Mouse (Mus musculus) forebrain, embryonic 12.5 days (tissue): Measurements from ENCODE around the gene Gm37240. TPM values are rescaled to one million over a fixed set of nuclear protein-coding genes. Genes with fewer than 3 reads are reported as not detected.

ENCODE experiments used
- ATAC-seq: fragments of 200-750 bp; cut with Nextera tagmentation; 2 replicates; pipeline ENCODE4 v1.8.0; 2017; ENCODE audit warnings: moderate TSS enrichment; ENCODE audit not compliant: low FRiP score
- H3K27ac ChIP-seq: fragments of 300-500 bp; sonication (generic); 2 replicates; pipeline ENCODE4 v1.5.1; 2016; ENCODE audit warnings: mild to moderate bottlenecking
- H3K27me3 ChIP-seq: fragments of 300-500 bp; sonication (generic); 2 replicates; pipeline ENCODE4 v1.6.1; 2016; ENCODE audit warnings: mild to moderate bottlenecking
- H3K36me3 ChIP-seq: fragments of 300-500 bp; sonication (generic); replicated peaks from 2 replicates; pipeline ENCODE4 v1.6.1; 2016; ENCODE audit warnings: mild to moderate bottlenecking
- H3K4me1 ChIP-seq: fragments of 300-500 bp; sonication (generic); 2 replicates; pipeline ENCODE4 v1.6.1; 2016
- H3K4me2 ChIP-seq: fragments of 300-500 bp; sonication (generic); 2 replicates; pipeline ENCODE4 v1.6.1; 2016; ENCODE audit warnings: mild to moderate bottlenecking, moderate library complexity
- H3K4me3 ChIP-seq: fragments of 300-500 bp; sonication (generic); replicated peaks from 2 replicates; pipeline ENCODE4 v1.5.1; 2016; ENCODE audit warnings: mild to moderate bottlenecking
- H3K9ac ChIP-seq: fragments of 300-500 bp; sonication (generic); 2 replicates; pipeline ENCODE4 v1.6.1; 2016; ENCODE audit warnings: mild to moderate bottlenecking
- H3K9me3 ChIP-seq: fragments of 300-500 bp; sonication (generic); 2 replicates; pipeline ENCODE4 v1.6.1; 2016
- WGBS: fragments of 180-500 bp; shearing (Covaris S2); methylation state at CpG from one replicate; pipeline ENCODE4 v1.1.7; 2016; 5-methylcytosine and 5-hydroxymethylcytosine counted together
- polyA plus RNA-seq: library from polyadenylated mRNA; unstranded; fragments of >200 nt; fragmentation: Nextera tagmentation; extraction: Ambion mirVana; gene quantifications from 2 replicates; pipeline ENCODE4 v1.2.1, GENCODE M21; 2016

Gm37240 gene
- polyA plus RNA-seq, 1 experiment from 2014 or later = 0.57 TPM

DNA sequence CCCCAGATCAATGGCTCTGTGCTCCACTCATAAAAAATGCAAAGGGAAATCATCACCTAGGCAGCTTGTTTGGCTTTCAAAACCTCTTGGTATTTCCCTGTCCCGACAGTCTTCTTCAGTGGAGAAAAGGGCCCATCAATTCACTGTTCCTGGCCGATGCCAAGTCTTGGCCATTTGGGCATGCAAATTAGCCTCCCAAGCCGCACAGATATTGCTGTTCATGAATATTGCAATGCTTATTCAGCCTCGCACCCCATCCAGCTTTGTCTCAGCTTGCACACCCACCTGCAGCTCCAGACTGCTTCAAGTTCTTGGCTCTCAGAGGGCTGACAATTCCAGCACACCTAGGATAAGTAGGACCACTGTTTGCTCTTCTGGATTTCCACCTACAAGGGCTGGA, 685.5 kb downstream of the Gm37240 start:
- H3K4me1 ChIP-seq = no peaks in the 10 kb centered on the region; the same call in 1 of the 2 replicates
- no peak for ATAC-seq
- no peak overlapping the region for H3K27ac ChIP-seq
- H3K9me3 ChIP-seq = no peaks in the 10 kb centered on the region
- H3K4me2 ChIP-seq = no peak overlapping the region
- H3K27me3 ChIP-seq = no peaks in the 10 kb centered on the region
- WGBS = 79% methylated on average over 4 of the region's 4 CpGs
- H3K36me3 ChIP-seq = no peaks in the 10 kb centered on the region
- no peak overlapping the region for H3K9ac ChIP-seq
- H3K4me3 ChIP-seq = no peak overlapping the region

GRCm38 (mm10) chr3:85198496-85198895, 688.8 kb downstream of the Gm37240 start:
- H3K4me3 ChIP-seq = no peak overlapping the region
- H3K9me3 ChIP-seq = no peaks in the 10 kb centered on the region
- no peak for ATAC-seq
- no peaks in the 10 kb centered on the region for H3K27me3 ChIP-seq
- no peaks in the 10 kb centered on the region; the same call in 1 of the 2 replicates for H3K4me1 ChIP-seq
- H3K27ac ChIP-seq = no peak overlapping the region
- no peak overlapping the region for H3K4me2 ChIP-seq
- no peaks in the 10 kb centered on the region for H3K36me3 ChIP-seq
- WGBS = 93% methylated on average over 3 of the region's 3 CpGs
- H3K9ac ChIP-seq = no peak overlapping the region

- Histone ChIP-seq H3K4me2 (no peak overlapping the region), H3K27me3 (no peaks in the 10 kb centered on the region), H3K4me1 (no peaks in the 10 kb centered on the region; the same call in 1 of the 2 replicates), H3K36me3 (no peaks in the 10 kb centered on the region), H3K4me3 (no peak overlapping the region), H3K27ac (no peak overlapping the region), H3K9ac (no peak overlapping the region), H3K9me3 (no peaks in the 10 kb centered on the region)
- 91% methylated on average over 6 of the region's 6 CpGs for WGBS
- ATAC-seq = no peak
Observed at GRCm38 (mm10) chr3:85197148-85197547, 690.2 kb downstream of the Gm37240 start.

DNA sequence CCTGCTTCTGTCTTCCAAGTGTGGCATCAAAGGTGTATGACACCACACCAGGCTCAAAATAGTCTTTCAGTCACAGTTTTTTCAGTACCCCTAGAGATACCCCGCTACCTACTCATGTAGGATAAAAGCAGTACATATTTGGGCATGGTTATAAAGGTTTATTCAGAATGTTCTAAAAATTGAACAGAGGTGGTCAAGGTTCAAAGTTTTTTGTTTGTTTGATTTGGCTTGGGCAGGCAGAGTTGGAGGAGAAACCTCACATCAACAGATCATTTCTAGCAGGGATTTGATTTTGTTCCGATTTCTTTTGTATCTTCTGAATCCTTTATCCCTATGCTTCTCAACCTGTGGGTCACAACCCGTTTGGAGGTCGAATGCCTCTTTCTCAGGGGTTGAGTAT, 690.7 kb downstream of the Gm37240 start:
- Histone ChIP-seq H3K36me3 (no peaks in the 10 kb centered on the region), H3K9me3 (no peaks in the 10 kb centered on the region), H3K4me2 (no peak overlapping the region), H3K27ac (no peak overlapping the region), H3K4me1 (no peaks in the 10 kb centered on the region; the same call in 1 of the 2 replicates), H3K27me3 (no peaks in the 10 kb centered on the region), H3K4me3 (no peak overlapping the region), H3K9ac (no peak overlapping the region)
- ATAC-seq = no peak
- 85% methylated on average over 4 of the region's 4 CpGs for WGBS

DNA sequence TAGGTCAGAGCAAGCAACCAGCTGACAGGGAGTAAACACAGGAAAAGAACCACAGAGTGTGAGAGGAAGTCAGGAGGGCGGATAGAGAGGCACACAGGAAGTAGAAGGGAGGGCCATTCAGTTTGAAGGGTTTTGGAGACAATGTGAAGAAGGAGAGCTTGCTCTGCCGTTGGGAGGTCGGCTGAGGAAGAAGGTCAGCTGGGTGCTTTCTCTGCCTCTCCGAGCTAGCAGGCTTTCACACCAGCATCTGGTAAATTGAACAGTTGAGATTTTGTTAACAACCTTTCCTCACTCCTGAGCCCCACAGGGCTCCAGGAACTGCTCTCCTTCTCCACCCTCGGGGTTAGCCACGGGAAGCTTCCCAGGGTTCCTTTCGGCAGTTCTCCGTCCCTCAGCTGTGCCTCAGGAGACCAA, 692.2 kb downstream of the Gm37240 start:
- no peak for ATAC-seq
- H3K9ac ChIP-seq = no peak overlapping the region
- no peak overlapping the region for H3K27ac ChIP-seq
- 78% methylated on average over 8 of the region's 8 CpGs for WGBS
- H3K36me3 ChIP-seq = no peaks in the 10 kb centered on the region
- H3K27me3 ChIP-seq = no peaks in the 10 kb centered on the region
- H3K4me1 ChIP-seq = no peaks in the 10 kb centered on the region; the same call in 1 of the 2 replicates
- no peak overlapping the region for H3K4me2 ChIP-seq
- no peak overlapping the region for H3K4me3 ChIP-seq
- no peaks in the 10 kb centered on the region for H3K9me3 ChIP-seq

GRCm38 (mm10) chr3:85189791-85190190, 697.5 kb downstream of the Gm37240 start:
- H3K27ac ChIP-seq = no peak overlapping the region
- no peak overlapping the region for H3K9ac ChIP-seq
- H3K4me3 ChIP-seq = no peak overlapping the region
- no peak overlapping the region for H3K4me2 ChIP-seq
- ATAC-seq = no peak
- peaks cover 22% of the 10 kb centered on the region for H3K4me1 ChIP-seq
- H3K27me3 ChIP-seq = no peaks in the 10 kb centered on the region
- 76% methylated on average over 8 of the region's 8 CpGs for WGBS
- no peaks in the 10 kb centered on the region for H3K9me3 ChIP-seq
- H3K36me3 ChIP-seq = no peaks in the 10 kb centered on the region

DNA sequence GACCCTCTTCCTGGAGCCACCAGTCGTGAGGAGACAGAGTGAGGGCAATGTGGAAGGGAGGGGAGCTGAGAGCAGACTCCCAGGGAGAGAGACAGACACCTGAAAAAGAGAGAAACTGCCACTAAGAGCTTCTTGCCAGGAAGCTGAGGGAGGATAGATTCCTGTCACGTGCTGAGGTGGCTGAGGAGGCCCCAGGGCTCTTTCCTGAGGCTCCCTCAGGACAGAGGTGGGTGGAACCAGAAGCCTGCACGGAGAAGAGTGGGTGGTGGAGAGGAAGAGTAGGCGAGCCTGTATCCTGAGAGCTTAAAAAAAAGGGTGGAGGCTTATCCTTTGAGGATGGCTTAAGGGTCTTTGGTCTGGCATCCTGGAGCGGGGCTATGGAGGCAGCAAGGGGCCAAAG, 699.0 kb downstream of the Gm37240 start:
- no peak overlapping the region for H3K4me2 ChIP-seq
- no peak overlapping the region for H3K27ac ChIP-seq
- no peak overlapping the region for H3K9ac ChIP-seq
- H3K36me3 ChIP-seq = no peaks in the 10 kb centered on the region
- H3K4me3 ChIP-seq = no peak overlapping the region
- H3K27me3 ChIP-seq = no peaks in the 10 kb centered on the region
- H3K9me3 ChIP-seq = no peaks in the 10 kb centered on the region
- 24% methylated on average over 5 of the region's 5 CpGs for WGBS
- ATAC-seq = no peak
- H3K4me1 ChIP-seq = peaks cover 22% of the 10 kb centered on the region

GRCm38 (mm10) chr3:85186661-85187076, 700.6 kb downstream of the Gm37240 start:
- ATAC-seq = peak; percentile 54; the same call in 1 of the 2 replicates
- 56% methylated on average over 19 of the region's 19 CpGs for WGBS
- Histone ChIP-seq H3K4me2 (peak overlapping the region; percentile 15), H3K4me1 (peaks cover 22% of the 10 kb centered on the region), H3K4me3 (no peak overlapping the region), H3K27me3 (no peaks in the 10 kb centered on the region), H3K36me3 (no peaks in the 10 kb centered on the region), H3K27ac (0 out of 2 replicates have a peak overlapping the region, but pooled peaks have one; percentile 31), H3K9ac (no peak overlapping the region), H3K9me3 (no peaks in the 10 kb centered on the region)

DNA sequence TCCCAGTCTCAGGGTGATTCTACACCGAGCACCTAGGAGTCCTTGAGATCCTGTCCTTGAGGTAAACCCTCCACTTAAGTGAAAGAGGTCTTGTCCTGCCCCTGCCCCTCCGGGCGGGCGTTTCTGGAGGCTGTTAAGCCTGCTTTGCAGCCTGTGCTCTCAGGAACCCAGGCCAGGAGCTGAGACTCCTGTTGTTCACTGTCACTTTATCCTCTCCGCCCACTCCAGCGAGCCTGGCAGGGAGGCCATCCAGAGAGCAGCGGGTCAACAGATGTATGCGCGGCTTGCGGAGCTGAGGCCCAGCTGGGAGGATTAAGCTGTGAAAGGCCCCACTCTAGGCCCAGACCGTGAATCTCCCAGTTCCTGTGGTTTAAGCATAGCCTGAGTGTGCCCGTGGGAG, 701.5 kb downstream of the Gm37240 start:
- no peak overlapping the region for H3K4me2 ChIP-seq
- H3K36me3 ChIP-seq = no peaks in the 10 kb centered on the region
- peak; percentile 49; the same call in 1 of the 2 replicates for ATAC-seq
- no peak overlapping the region for H3K9ac ChIP-seq
- H3K27ac ChIP-seq = peak overlapping the region; percentile 46; the same call in 1 of the 2 replicates
- H3K4me3 ChIP-seq = no peak overlapping the region
- H3K27me3 ChIP-seq = no peaks in the 10 kb centered on the region
- no peaks in the 10 kb centered on the region for H3K9me3 ChIP-seq
- peaks cover 22% of the 10 kb centered on the region for H3K4me1 ChIP-seq
- WGBS = 6% methylated on average over 12 of the region's 12 CpGs

GRCm38 (mm10) chr3:85184916-85185315, 702.4 kb downstream of the Gm37240 start:
- H3K36me3 ChIP-seq = no peaks in the 10 kb centered on the region
- H3K4me2 ChIP-seq = no peak overlapping the region
- H3K27me3 ChIP-seq = no peaks in the 10 kb centered on the region
- H3K4me3 ChIP-seq = no peak overlapping the region
- 80% methylated on average over 11 of the region's 11 CpGs for WGBS
- H3K4me1 ChIP-seq = peaks cover 22% of the 10 kb centered on the region
- ATAC-seq = no peak
- H3K9ac ChIP-seq = no peak overlapping the region
- no peaks in the 10 kb centered on the region for H3K9me3 ChIP-seq
- no peak overlapping the region for H3K27ac ChIP-seq

DNA sequence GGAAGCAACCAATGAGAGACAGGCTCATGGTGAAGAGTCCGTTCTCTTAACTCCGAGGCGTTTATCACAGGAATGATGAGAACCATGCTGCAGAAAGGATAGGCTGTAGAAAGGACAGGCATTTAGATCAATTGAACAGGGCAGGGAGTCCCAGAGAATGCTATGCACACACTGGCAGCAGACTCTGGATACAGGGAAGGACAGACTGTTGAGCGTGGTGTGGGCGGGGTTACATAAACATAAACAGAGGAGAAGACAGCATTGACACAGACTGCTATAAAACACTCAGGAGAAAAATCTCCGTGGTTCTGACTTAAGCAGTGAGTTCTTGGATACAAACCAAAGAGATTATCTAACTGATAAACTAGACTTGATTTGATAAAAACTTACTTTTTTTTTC, 703.2 kb downstream of the Gm37240 start:
- H3K27ac ChIP-seq = no peak overlapping the region
- peaks cover 22% of the 10 kb centered on the region for H3K4me1 ChIP-seq
- no peak for ATAC-seq
- H3K9me3 ChIP-seq = no peaks in the 10 kb centered on the region
- no peaks in the 10 kb centered on the region for H3K36me3 ChIP-seq
- H3K27me3 ChIP-seq = no peaks in the 10 kb centered on the region
- H3K4me3 ChIP-seq = no peak overlapping the region
- 63% methylated on average over 6 of the region's 6 CpGs for WGBS
- no peak overlapping the region for H3K9ac ChIP-seq
- H3K4me2 ChIP-seq = no peak overlapping the region

- ATAC-seq = no peak
- Histone ChIP-seq H3K4me2 (no peak overlapping the region), H3K9ac (no peak overlapping the region), H3K36me3 (no peaks in the 10 kb centered on the region), H3K27me3 (no peaks in the 10 kb centered on the region), H3K4me3 (no peak overlapping the region), H3K4me1 (peaks cover 5% of the 10 kb centered on the region; the same call in 1 of the 2 replicates), H3K9me3 (no peaks in the 10 kb centered on the region), H3K27ac (no peak overlapping the region)
- WGBS = 94% methylated on average over 1 of the region's 1 CpGs
Observed at GRCm38 (mm10) chr3:85176736-85177135, 710.6 kb downstream of the Gm37240 start.
